Mouse (Mus musculus) ovary, postnatal 36 days (tissue): ENCODE measurements around the gene Gjb1.

Source experiments
- DNase-seq: peaks from one replicate; pipeline ENCODE4 v3.0.0; 2022; ENCODE audit warnings: low spot score, mixed read lengths

The Gjb1 gene

DNA sequence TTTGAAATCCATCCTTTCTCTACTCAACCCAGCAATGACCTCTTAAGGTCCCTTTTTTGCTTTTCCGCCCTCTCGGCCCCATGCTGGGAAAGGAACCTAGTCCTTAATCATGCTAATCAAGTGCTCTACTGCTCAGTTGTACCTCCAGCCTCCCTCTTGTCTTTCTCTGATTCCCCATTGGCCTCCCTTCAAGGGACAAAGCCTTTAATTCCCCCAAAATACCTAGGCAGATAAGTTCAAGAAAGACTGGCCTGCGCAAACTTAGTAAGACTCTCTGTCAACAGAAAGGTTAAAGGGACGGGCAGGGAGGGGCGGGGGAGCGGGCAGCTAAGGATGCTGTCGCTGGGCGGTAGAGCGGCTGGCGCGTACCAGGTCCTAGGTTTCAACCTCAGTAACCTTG lies 20.3 kb downstream of the Gjb1 start:
- no peak for DNase-seq

- peak; percentile 61 for DNase-seq
These were observed 43.0 kb downstream of the Gjb1 start for GRCm38 (mm10) chrX:101418946-101419724.

GRCm38 (mm10) chrX:101419725-101420699 lies 43.8 kb downstream of the Gjb1 start:
- peak; percentile 86 for DNase-seq

DNA sequence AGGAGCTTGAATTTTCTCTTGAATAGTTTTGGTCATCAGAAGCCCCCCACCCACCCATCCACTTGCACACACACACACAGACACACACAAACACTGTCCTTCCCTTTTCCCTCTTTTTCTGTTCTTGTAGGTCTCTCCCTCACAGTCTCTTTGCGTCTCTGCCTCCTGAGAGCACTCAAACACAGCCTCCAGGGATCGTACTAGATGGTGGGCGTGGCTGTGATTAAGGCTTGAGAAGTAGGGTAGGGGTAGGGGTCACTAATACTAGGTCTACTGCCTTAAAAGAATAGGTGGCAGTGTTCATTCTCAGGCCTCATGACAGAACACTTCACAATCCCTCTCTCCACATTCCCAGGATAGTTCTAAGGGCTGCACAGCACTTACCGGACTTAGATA lies 44.5 kb downstream of the Gjb1 start, which contains the start of gene Zmym3:
TSS of gene Zmym3 (minus strand) at position 150 of the 396 bp plus-strand sequence.
- no peak for DNase-seq

DNA sequence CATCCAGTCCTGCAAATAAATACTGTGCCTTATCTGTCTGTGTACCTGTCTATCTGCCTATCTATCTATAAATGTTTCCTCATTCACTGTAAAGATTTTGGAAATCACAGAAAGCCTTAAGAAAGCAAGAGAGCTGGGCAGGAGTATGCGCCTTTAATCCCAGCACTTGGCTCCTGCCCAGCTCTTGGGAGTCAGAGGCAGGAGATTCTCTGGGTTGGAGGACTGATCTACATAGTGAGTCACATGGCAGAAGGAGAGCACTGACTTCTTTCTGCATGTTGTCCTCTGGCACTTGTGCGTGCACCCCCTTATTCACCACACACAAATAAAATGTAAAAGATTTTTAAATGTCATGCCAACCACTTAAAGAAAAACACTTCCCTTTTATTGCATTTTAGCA lies 47.3 kb downstream of the Gjb1 start:
- DNase-seq, result no peak

- no peak for DNase-seq
These were observed 51.6 kb downstream of the Gjb1 start for GRCm38 (mm10) chrX:101427774-101428173.

DNA sequence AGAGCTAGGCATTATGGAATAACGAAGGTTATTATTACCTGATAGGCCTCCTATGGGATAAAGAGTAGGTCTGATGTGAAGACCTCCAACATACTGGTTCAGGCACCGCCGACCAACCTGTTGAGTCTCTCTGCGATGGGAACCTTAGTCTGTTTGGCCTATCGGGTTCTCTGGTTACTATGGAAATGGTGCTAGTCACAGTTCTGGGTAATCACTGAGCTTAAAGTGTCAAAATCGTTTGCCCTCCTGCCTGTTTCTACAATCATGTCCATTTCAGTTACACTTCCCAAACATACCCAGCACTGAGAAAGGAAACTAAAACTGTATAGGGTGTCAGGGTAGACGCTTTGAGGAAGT lies 52.6 kb downstream of the Gjb1 start:
- no peak for DNase-seq

GRCm38 (mm10) chrX:101429142-101429949 lies 53.2 kb downstream of the Gjb1 start, which contains the start of gene Nono:
Nono (plus strand) TSS chrX:101429318.
- peak; percentile 69 for DNase-seq

DNA sequence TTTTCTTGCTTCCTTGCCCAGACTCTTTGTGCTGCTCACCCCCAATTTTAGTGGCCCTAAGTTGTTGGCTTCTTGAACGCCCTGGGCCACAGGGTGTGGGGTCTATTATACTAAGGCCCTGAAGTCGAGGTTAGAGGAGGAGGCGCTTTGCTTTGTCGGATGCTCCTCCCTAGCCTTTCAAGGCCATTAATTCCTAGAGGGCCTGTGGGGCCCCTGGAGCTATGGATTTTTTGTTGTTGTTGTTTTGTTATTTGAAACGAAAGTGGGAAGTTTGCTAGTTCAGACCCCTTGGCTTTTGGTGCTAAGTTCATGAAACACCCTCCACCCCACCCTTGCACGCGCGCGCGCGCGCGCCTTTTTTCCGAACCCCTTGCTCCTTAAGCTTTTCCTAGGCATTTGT lies 53.8 kb downstream of the Gjb1 start:
- no peak for DNase-seq
